Mouse (Mus musculus) kidney, adult 11 months (tissue): ENCODE measurements around the gene Klk15.
"Not testable (repeated sequence)": the region's sequence is repeated elsewhere in the genome, so short reads cannot be mapped to it uniquely, and the experiment has no call there.

ENCODE experiments used
- DNase-seq: peaks from one replicate; pipeline ENCODE4 v3.0.0; 2022

The Klk15 gene

DNA sequence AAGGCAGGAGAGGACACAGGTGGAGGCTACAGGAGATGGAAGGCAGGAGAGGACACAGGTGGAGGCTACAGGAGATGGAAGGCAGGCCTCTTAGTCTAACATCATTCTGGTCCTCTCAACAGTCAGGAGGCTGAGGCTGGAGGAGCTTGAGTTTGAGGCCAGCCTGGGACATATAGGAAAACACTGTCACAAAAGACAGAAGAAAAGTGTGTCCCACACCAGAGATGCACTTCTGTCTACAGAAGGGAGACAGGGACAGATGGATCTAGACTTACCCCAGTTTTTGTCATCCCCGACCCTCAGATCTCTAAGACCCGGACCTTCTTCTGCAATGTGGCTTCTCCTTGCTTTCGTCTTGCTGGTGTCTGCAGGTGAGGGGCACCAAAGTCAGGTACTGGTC lies at the start of gene Klk15:
TSS of gene Klk15 (plus strand) at position 301 of the 400 bp plus-strand sequence.
- DNase-seq, result no peak

GRCm38 (mm10) chr7:43891365-43891764 lies 42.2 kb upstream of the Klk15 start:
- no peak for DNase-seq

- no peak for DNase-seq
These were observed 41.8 kb upstream of the Klk15 start for GRCm38 (mm10) chr7:43891788-43892187.

- DNase-seq, result peak; percentile 84
These were observed 38.7 kb upstream of the Klk15 start for GRCm38 (mm10) chr7:43894836-43895235.

DNA sequence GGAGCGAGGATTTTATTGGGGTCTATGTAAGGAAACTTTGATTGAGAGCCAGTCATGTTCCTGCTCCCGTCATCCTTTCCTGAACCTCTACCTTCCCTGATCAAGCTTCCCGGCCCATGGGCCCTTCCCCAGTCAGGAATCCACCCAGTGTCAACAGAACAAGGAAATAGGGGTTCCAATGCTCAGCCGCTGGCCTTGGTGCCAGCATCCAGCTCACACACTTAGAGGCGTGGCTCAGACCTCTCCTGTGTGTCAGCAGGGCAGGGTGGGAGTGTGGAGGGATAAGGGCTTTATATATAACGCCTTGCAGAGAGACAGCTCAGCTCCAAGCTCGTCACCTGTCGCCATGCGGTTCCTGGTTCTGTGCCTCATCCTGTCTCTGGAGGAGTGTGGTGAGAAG lies 18.7 kb upstream of the Klk15 start:
- no peak for DNase-seq

DNA sequence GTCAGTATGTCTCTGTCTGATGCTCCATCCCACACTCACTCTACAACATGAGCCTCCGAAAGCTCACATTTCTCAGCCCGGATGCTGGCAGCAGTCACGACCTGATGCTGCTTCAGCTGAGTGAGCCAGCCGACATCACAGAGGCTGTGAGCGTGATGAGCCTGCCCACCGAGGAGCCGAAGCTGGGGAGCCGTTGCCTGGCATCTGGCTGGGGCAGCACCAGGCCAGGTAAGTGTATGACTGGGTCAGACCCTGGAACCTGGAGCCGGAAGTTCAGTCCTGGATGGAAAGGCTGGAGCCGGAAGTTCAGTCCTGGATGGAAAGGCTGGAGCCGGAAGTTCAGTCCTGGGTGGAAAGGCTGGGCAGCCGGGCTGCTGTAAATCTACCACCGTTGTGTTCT lies 15.1 kb upstream of the Klk15 start:
- DNase-seq, result no peak

GRCm38 (mm10) chr7:43918871-43919270 lies 14.7 kb upstream of the Klk15 start:
- DNase-seq, result no peak

DNA sequence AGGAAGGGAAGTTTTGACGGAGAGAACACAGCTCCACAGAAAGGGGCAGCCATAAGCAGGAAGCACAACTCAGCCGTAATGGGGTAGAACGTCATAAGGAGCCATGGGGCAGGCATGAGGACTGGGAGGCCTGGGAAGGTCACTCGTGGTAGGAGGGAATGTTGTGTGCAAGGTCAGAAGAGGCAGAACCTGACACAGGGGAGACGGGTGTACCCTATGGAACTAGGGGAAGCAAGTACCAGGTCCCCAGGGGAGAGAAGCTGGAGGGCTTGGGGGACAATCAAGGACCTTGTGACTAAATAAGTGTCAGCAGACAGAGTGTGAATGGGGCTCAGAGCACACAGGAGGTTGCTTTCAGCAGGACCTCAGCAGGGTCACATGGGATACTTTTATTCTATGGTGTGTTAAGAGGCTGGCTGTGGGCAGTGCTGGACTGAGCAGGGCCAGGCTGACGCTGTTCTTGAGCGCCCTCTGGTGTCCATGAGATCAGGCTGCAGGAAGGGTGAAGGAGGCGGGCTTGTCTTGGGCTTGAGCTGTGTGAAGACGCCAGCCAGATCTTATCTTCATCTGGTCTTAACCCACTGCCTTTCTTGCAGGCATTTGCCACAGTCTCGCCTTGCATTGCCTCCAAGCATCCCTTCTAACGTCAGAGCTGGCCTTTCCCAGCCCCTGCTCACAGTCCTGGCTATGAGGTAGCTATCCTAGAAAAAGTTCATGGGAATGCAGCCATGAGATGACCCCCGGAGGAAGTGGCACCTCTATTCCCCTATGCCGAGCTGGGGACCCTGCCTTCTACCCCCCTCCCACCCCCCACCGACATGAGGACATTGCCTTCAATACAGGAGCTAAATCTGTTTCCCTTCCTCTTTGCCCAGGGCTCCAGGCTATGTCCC lies 13.7 kb upstream of the Klk15 start:
- peak; percentile 47 for DNase-seq

- no peak for DNase-seq
These were observed 13.0 kb upstream of the Klk15 start for GRCm38 (mm10) chr7:43920582-43920981.

DNA sequence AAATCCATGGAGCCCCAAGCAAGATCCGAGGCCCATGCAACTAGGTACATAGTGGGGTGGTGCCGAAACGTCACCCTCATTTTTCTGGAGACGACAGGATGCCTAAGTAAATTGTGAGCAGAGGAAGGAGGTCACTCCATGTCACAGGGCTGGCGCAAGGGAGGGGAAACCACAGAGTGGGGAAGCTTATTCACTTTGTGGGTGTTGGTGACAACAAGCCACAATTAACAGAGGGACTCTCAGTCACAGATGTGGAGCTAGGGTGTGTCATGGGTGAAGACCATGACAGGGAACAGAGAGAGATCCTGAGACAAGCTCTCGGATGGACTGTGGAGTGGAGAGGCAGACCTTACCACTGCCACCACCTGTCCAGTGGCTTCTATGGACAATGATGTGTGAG lies 12.5 kb upstream of the Klk15 start:
- no peak for DNase-seq

DNA sequence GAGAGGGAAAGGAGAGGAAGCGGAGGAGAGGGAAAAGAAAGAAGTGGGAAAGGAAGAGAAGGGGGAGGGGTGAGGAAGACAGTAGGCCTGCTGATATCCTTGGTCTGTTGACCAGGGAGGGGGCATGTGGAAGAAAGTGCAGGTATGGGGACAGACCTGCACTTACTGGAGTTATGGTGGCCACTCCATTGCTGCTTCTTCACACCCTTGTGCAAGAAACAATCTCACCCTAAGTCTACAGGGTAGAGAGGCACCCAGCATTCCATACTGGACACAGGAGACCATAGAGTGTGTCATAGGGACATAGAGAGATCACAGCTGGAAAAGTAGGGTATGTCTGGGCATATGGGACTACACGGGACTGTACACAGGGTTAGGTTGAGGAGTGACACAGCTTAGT lies 11.6 kb upstream of the Klk15 start:
- no peak for DNase-seq

DNA sequence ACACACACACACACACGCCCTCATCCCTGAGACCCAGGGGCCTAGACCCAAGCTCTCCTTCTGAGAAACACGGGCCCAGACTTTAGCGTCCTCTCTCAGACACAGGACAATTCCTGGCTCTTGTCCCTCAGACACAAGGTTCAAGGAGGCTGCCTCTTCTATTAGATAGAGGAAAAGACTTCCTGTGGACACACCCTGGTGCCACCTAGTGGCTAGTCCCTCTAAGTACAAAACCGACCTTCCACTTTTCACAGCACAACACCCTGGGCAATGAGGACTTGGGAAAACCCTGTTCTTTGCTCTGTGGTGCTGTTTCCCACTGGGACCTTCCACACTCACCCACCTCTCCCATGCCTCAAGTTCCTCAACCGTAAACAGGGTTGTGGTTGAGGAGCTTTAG lies 7.6 kb upstream of the Klk15 start:
- no peak for DNase-seq

- DNase-seq, result peak; percentile 35
These were observed 5.0 kb upstream of the Klk15 start for GRCm38 (mm10) chr7:43928521-43928920.

GRCm38 (mm10) chr7:43932337-43932736 lies 1.2 kb upstream of the Klk15 start:
- no peak for DNase-seq

DNA sequence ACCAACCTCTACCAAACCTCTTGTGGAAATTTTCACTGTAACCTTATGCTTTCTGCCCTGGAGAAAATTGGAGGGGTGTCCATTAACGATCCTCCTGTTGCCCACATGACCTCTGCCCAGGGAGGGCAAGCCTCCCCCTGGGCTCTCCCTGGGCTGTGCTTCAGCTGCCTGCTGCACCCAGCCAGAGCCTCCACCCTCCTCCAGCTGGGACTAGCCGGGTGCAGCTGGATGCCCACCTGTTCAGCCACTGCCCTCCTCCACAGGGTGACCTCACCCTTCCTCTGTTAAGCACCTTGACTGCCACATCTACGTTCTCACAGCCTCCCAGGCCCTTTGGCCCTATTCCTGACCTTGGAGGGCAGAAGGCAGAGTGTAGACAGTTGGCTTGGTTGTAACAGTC lies 1.2 kb downstream of the Klk15 start:
- peak; percentile 74 for DNase-seq

- no peak for DNase-seq
These were observed 3.0 kb downstream of the Klk15 start for GRCm38 (mm10) chr7:43936551-43936950.

DNA sequence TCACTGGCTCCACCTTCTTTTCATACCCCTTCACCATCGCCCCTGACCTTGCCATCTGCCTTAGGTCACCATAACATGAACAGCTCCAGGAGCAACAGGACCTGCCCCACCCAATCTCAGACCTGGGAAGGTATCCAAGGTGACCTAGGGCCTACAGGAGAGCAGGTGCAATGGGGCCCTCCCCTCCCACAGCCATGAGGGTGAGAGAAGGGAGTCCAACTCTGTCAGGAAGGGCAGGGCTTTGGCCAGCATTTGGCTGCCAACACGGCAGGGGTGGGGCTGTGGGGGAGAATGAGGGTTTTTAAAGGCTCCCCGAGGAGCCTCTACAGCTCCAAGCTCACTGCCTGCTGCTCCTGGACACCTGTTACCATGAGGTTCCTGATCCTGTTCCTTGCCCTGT lies 8.8 kb downstream of the Klk15 start:
- peak; percentile 43 for DNase-seq

GRCm38 (mm10) chr7:43944727-43945264 lies 11.3 kb downstream of the Klk15 start:
- no peak for DNase-seq

DNA sequence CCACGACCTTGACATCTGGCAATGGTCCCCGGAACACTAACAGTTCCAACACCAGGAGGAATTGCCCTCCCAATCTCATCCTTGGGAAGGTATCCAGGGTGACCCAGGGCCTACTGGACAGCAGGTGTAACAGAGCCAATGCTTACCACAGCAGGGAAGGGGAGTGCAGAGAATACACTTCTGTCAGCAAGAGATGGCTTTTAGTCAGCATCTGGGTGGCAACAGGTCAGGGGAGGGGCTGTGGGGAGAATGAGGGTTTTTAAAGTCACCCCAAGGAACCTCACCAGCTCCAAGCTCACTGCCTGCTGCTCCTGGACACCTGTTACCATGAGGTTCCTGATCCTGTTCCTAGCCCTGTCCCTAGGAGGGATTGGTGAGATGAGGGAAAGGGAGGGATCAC lies 16.8 kb downstream of the Klk15 start, which contains the start of gene Klk1b8:
TSS of gene Klk1b8 (plus strand) at position 301 of the 400 bp plus-strand sequence.
- no peak for DNase-seq

DNA sequence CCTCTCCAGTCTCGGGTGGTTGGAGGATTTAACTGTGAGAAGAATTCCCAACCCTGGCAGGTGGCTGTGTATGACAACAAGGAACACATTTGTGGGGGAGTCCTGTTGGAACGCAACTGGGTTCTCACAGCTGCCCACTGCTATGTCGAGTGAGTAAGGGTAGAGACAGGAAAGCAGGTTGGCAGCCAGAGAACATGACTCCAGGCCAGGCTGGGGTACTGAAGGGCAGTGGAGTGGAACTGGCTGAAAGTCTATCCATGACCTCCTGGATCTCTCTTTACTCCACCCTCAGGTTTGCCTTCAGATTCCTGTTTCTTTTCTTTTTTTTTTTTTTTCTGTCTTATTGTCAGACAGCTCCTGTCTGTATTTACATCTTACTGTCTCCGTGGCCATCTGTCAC lies 19.2 kb downstream of the Klk15 start:
- DNase-seq, result peak; percentile 39

DNA sequence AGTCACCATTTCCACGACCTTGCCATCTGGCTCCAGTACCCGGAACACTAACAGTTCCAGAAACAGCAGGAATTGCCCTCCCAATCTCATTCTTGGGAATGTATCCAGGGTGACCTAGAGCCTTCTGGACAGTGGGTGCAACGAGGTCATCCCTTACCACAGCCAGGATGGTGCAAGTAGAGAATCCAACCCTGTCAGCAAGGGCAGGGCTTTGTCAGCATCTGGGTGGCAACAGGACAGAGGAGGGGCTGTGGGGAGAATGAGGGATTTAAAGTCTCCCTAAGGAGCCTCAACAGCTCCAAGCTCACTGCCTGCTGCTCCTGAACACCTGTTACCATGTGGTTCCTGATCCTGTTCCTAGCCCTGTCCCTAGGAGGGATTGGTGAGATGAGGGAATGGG lies 32.9 kb downstream of the Klk15 start, which contains the start of gene Klk1b1:
TSS of gene Klk1b1 (plus strand) at position 301 of the 400 bp plus-strand sequence.
- DNase-seq, result no peak

DNA sequence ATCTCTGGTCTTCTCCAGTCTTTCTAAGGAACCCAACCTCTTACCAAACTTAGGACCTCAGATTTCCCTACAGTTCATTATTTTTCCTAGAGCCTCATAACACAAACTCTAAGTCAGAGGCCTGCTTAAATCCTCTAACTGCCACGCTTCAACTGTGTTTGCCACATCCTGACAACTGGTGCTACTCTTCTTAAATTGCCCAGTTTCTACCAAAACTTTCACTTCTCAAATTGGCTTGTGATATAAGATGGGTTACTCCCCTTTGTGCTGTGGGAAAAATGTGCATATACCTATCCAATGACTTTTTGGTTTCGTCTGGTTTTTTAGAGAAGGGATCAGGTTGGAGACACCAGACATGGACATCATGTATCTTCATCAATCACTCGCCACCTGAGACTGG lies 33.5 kb downstream of the Klk15 start:
- no peak for DNase-seq

DNA sequence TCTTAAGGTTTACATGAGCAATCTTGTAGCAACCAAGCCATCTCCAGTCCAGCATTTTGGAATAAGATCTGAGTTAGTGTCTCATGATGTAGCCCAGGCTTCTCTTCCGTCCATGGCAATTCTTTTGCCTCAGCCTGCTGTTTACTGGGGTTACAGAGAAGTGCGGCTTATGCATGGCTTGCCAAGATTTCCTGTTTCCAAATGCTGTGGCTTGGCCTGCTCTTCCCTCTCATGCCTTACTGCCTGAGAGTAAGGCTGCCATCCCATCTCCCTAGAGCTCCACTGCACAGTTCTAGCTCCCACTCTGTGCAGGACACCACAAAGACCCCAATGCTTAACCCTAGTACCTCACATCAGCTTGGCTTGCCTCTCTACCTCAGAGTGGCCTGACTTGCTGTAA lies 34.1 kb downstream of the Klk15 start:
- DNase-seq, result no peak

DNA sequence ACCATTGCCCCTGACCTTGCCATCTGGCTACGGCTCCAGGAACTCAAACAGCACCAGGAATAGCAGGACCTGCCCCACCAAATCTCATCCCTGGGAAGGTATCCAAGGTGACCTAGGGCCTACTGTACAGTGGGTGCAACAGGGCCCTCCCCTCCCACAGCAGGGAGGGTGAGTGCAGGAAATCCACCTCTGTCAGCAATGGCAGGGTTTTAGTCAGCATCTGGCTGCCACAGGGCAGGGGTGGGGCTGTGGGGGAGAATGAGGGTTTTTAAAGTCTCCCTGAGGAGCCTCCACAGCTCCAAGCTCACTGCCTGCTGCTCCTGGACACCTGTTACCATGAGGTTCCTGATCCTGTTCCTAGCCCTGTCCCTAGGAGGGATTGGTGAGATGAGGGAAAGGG lies 42.2 kb downstream of the Klk15 start, which contains the start of gene Klk1b9:
TSS of gene Klk1b9 (plus strand) at position 301 of the 400 bp plus-strand sequence.
- not testable (repeated sequence) for DNase-seq
